Mouse (Mus musculus): ENCODE results near the gene Ifi27. TPM values are rescaled to one million over a fixed set of nuclear protein-coding genes. Genes with fewer than 3 reads are reported as not detected.

The Ifi27 gene
- polyA plus RNA-seq, 1 experiment: 380 TPM

DNA sequence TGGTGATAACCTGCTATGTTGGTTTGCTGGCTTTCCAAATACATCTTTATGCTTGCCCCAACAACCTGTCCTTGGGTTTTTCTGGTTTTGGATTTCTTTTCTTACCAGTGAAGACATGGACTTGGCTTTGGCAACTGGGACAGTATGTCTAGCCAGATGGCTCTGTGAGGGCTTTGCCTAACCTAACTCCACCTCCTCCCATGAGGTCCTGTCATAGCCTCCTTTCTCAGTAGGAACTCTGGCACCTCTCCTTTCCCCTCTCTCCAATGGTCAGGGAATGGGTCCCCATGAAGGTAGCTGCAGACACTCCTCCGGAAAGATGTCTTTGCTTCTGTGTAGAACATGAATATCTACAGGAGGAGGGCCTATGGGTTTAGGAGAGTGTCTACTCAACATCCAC lies 52.7 kb downstream of the Ifi27 start:
- TF ChIP-seq POLR2A (IDR thresholded peaks at IDR 0.05; ENCODE audit: borderline replicate concordance, extremely low read depth, low read depth, low read length): no peak
- no peak for TF ChIP-seq CTCF (IDR thresholded peaks at IDR 0.05; ENCODE audit: insufficient read depth, low read length)
- 82% methylated on average over 1 of the region's 1 CpGs for WGBS
- H3K4me3 ChIP-seq (replicated peaks; ENCODE audit: extremely low read depth, low read depth, low read length): no peak overlapping the region
- no peak for DNase-seq
- no peaks in the 10 kb centered on the region; the same call in 1 of the 2 replicates for H3K4me1 ChIP-seq (ENCODE audit: control insufficient read depth, insufficient read depth, low read length)

DNA sequence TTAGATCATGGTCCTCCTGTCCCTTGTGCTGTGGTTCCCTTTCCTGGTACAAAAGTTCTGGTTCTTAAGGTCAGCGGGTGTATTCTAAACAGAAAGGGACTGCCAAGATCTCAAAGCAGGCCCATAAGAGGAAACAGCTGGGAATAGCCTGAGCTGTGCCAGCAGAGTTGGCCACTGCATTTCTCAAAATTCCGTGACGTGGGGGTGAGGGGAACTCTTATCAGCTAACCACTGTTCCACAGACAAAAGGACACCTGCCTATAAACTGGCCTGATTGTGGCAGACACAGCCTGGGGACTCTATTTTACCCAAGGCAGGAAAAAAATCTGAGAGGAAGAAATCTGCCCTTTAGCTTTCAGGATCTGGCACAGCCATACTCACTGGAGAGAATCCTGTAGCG lies 53.3 kb downstream of the Ifi27 start:
- WGBS: 22% methylated on average over 4 of the region's 4 CpGs
- DNase-seq: no peak

DNA sequence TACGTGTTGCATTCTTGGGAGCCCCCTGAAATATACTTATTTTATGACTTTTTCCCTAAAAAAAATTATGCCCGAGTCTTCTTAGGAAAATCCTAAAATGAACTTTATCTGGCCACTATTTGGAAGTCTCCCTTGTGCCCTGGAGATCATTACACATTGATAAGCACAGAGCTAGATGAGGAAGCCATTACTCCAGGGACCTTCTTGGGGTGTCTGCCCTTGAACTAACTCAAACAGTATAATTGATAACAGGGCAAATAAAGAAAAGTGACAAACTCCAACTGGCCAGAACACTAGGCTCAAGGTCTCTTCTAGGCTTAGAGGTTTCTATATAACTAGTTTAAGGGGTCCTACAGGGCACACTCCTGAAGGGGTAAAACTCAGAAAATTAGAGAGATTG lies 53.7 kb downstream of the Ifi27 start:
- no peak for TF ChIP-seq POLR2A (IDR thresholded peaks at IDR 0.05; ENCODE audit: borderline replicate concordance, extremely low read depth, low read depth, low read length)
- TF ChIP-seq CTCF (IDR thresholded peaks at IDR 0.05; ENCODE audit: insufficient read depth, low read length): no peak

More for the DNA sequence above, 53.3 kb downstream of the Ifi27 start:
- no peaks in the 10 kb centered on the region; the same call in 1 of the 2 replicates for H3K4me1 ChIP-seq (ENCODE audit: control insufficient read depth, insufficient read depth, low read length)
- H3K4me3 ChIP-seq (replicated peaks; ENCODE audit: extremely low read depth, low read depth, low read length): no peak overlapping the region
- no peak for TF ChIP-seq POLR2A (IDR thresholded peaks at IDR 0.05; ENCODE audit: borderline replicate concordance, extremely low read depth, low read depth, low read length)
- TF ChIP-seq CTCF (IDR thresholded peaks at IDR 0.05; ENCODE audit: insufficient read depth, low read length): no peak

More for the DNA sequence above, 53.7 kb downstream of the Ifi27 start:
- Histone ChIP-seq H3K4me1 (ENCODE audit: control insufficient read depth, insufficient read depth, low read length) (no peaks in the 10 kb centered on the region; the same call in 1 of the 2 replicates), H3K4me3 (replicated peaks; ENCODE audit: extremely low read depth, low read depth, low read length) (no peak overlapping the region)
- WGBS: 55% methylated on average over 2 of the region's 2 CpGs
- no peak for DNase-seq

Other genes starting within 250 kb of the Ifi27 start
- 0.70 and 1.0 TPM in 2 replicates for gene Prima1, start 192.1 kb upstream of the Ifi27 start, polyA plus RNA-seq (2012; rRNA removed)
- gene Fam181a, start 123.2 kb upstream of the Ifi27 start, polyA plus RNA-seq (2012; rRNA removed): 0.47 and 1.00 TPM in 2 replicates
- 24.4 and 35.1 TPM in 2 replicates for gene Asb2, start 78.2 kb upstream of the Ifi27 start, polyA plus RNA-seq (2012; rRNA removed)
- gene Otub2, start 45.5 kb upstream of the Ifi27 start, polyA plus RNA-seq (2012; rRNA removed): 5.0 and 10.4 TPM in 2 replicates
- gene 9330161L09Rik, start 26.4 kb upstream of the Ifi27 start, polyA plus RNA-seq (2012; rRNA removed): 0.96 and 1.2 TPM in 2 replicates
- 33.4 and 35.6 TPM in 2 replicates for gene Ddx24, start 8.4 kb upstream of the Ifi27 start, polyA plus RNA-seq (2012; rRNA removed)
- 319 and 789 TPM in 2 replicates for gene Ifi27l2a, start 9.5 kb downstream of the Ifi27 start, polyA plus RNA-seq (2012; rRNA removed)
- 0.11 and 0.34 TPM in 2 replicates for gene Ifi27l2b, start 23.0 kb downstream of the Ifi27 start, polyA plus RNA-seq (2012; rRNA removed)
- 3.1 and 4.3 TPM in 2 replicates for gene Ppp4r4, start 98.1 kb downstream of the Ifi27 start, polyA plus RNA-seq (2012; rRNA removed)
- 0.10 and 0.22 TPM in 2 replicates for gene Serpina10, start 197.2 kb downstream of the Ifi27 start, polyA plus RNA-seq (2012; rRNA removed)
- gene Serpina6, start 223.0 kb downstream of the Ifi27 start, polyA plus RNA-seq (2012; rRNA removed): 0.07 TPM in 1 of 2 replicates, not detected in the other
- not detected in 2 replicates for gene Serpina16, start 241.9 kb downstream of the Ifi27 start, polyA plus RNA-seq (2012; rRNA removed)

Data from lung, adult 2 months (tissue).